ENCODE assay signal across 13 mouse cellular contexts in genomic region chr16:21701611-21702313, GRCm38 (mm10). TPM values are rescaled to one million over a fixed set of nuclear protein-coding genes. Genes with fewer than 3 reads are reported as not detected.
A peak's percentile ranks its signal among the peaks of the same experiment; 100 is the strongest.
DNase-seq lines count a peak whose midpoint lies in the region; ATAC-seq lines count a peak whose summit lies in the region.
"Had no signal": no experiment of that assay in that cellular context is flagged by ENCODE, and none has a peak within 500 bp of the region (broad histone marks: within the 10 kb centered on the region; RNA-seq: fewer than 3 reads in every experiment).

No protein-coding gene starts in this region.

- peaks cover 2% of the 10 kb centered on the region; the same call in 1 of the 2 replicates for H3K9me3 ChIP-seq in forebrain, embryonic 11.5 days (ENCODE audit: control insufficient read depth, low read length)
- H3K9me3 ChIP-seq in limb, embryonic 10.5 days (replicated peaks): no peaks in the 10 kb centered on the region
- H3K9me3 ChIP-seq in neural tube, embryonic 13.5 days: peaks cover 8% of the 10 kb centered on the region; the same call in 1 of the 2 replicates

- no peak overlapping the region; the same call in 1 of the 2 replicates for H3K4me2 ChIP-seq in forebrain, embryonic 11.5 days (ENCODE audit: low read depth, low read length, severe bottlenecking)
- H3K4me2 ChIP-seq in neural tube, embryonic 13.5 days: peak overlapping the region; percentile 46
- H3K4me2 ChIP-seq: heart, embryonic 15.5 days had no signal

- no peak overlapping the region for H3K9ac ChIP-seq in forebrain, embryonic 11.5 days (ENCODE audit: low read length)
- no peak overlapping the region for H3K9ac ChIP-seq in neural tube, embryonic 13.5 days
- H3K9ac ChIP-seq: heart, embryonic 15.5 days had no signal

- ATAC-seq in forebrain, embryonic 11.5 days (replicated peaks; ENCODE audit: low FRiP score): peak; percentile 79
- ATAC-seq in neural tube, embryonic 13.5 days (ENCODE audit: low read depth): peak; percentile 44; the same call in 1 of the 2 replicates

- DNase-seq in heart, adult 11 months: peak; percentile 88
- no peak for DNase-seq in heart, adult 8-10 months (ENCODE audit: low spot score)
- peak; percentile 53 for DNase-seq in forebrain, embryonic 11.5 days (ENCODE audit: low spot score)
- DNase-seq in limb, embryonic 10.5 days (ENCODE audit: low spot score): no peak
- no peak for DNase-seq in lung, postnatal 10 days
- no peak for DNase-seq in kidney, adult 9 months
- DNase-seq in kidney, adult 18-20 months: no peak
- DNase-seq: cerebellum, postnatal 36 days; kidney, postnatal 10 days; left cerebral cortex, postnatal 4 days; thymus, postnatal 36 days had no signal

- H3K27ac ChIP-seq in forebrain, embryonic 11.5 days (ENCODE audit: low read depth, low read length): peak overlapping the region; percentile 62; the same call in 1 of the 2 replicates
- no peak overlapping the region for H3K27ac ChIP-seq in limb, embryonic 10.5 days
- peak overlapping the region; percentile 49; the same call in 1 of the 2 replicates for H3K27ac ChIP-seq in neural tube, embryonic 13.5 days (replicated peaks)
- H3K27ac ChIP-seq: heart, embryonic 15.5 days had no signal

- no peaks in the 10 kb centered on the region for H3K36me3 ChIP-seq in forebrain, embryonic 11.5 days (ENCODE audit: control insufficient read depth, insufficient read depth, low read length)
- no peaks in the 10 kb centered on the region for H3K36me3 ChIP-seq in limb, embryonic 10.5 days
- H3K36me3 ChIP-seq in neural tube, embryonic 13.5 days: no peaks in the 10 kb centered on the region
- H3K36me3 ChIP-seq: heart, embryonic 15.5 days had no signal

- no peak overlapping the region for H3K4me3 ChIP-seq in forebrain, embryonic 11.5 days (ENCODE audit: low read depth, low read length)
- peak overlapping the region; percentile 29; the same call in 1 of the 2 replicates for H3K4me3 ChIP-seq in limb, embryonic 10.5 days
- 0 out of 2 replicates have a peak overlapping the region, but pooled peaks have one; percentile 12 for H3K4me3 ChIP-seq in neural tube, embryonic 13.5 days
- H3K4me3 ChIP-seq: heart, embryonic 15.5 days had no signal

- WGBS in forebrain, embryonic 11.5 days: 16% methylated on average over 10 of the region's 10 CpGs
- 21% methylated on average over 10 of the region's 10 CpGs for WGBS in limb, embryonic 10.5 days
- WGBS in neural tube, embryonic 13.5 days: 11% methylated on average over 10 of the region's 10 CpGs

- H3K27me3 ChIP-seq in forebrain, embryonic 11.5 days (ENCODE audit: control insufficient read depth, insufficient read depth, low read length): no peaks in the 10 kb centered on the region
- H3K27me3 ChIP-seq in limb, embryonic 10.5 days (ENCODE audit: low read depth, poor library complexity, severe bottlenecking): no peaks in the 10 kb centered on the region
- no peaks in the 10 kb centered on the region for H3K27me3 ChIP-seq in neural tube, embryonic 13.5 days
- H3K27me3 ChIP-seq: heart, embryonic 15.5 days had no signal

- 0 out of 2 replicates have a peak, but pooled peaks cover 4% of the 10 kb centered on the region for H3K4me1 ChIP-seq in forebrain, embryonic 11.5 days (replicated peaks; ENCODE audit: control insufficient read depth, insufficient read depth, low read length)
- H3K4me1 ChIP-seq in limb, embryonic 10.5 days: peaks cover 7% of the 10 kb centered on the region; the same call in 1 of the 2 replicates
- 0 out of 2 replicates have a peak, but pooled peaks cover 11% of the 10 kb centered on the region for H3K4me1 ChIP-seq in neural tube, embryonic 13.5 days (replicated peaks)
- H3K4me1 ChIP-seq: heart, embryonic 15.5 days had no signal

RNA-seq across cellular contexts. Expression of gene 2510009E07Rik, which starts 7.3 kb away (rescaled TPM):
- total RNA-seq in heart, adult 8-10 months (2022): 10 to 100 TPM; 19.6 to 28.6 (median 24.4) TPM
- 43.5 and 45.6 TPM in 2 replicates for polyA plus RNA-seq in forebrain, embryonic 11.5 days (2014; fragmentation: Nextera tagmentation; extraction: Ambion mirVana)
- 4.7 and 7.3 TPM in 2 replicates for polyA plus RNA-seq in limb, embryonic 10.5 days (2016; fragmentation: Nextera tagmentation; extraction: Ambion mirVana)
- polyA plus RNA-seq in neural tube, embryonic 13.5 days (2015; fragmentation: Nextera tagmentation; extraction: Ambion mirVana): 54.0 and 56.5 TPM in 2 replicates

Comparison
In these comparisons a context has a peak if more than half of its experiments do, and no peak if none do; other contexts are left out.
1. DNase-seq: peak in heart, adult 11 months (single experiment) and forebrain, embryonic 11.5 days (single experiment); none in heart, adult 8-10 months (single experiment), limb, embryonic 10.5 days (single experiment), lung, postnatal 10 days (single experiment), kidney, adult 9 months (single experiment) and kidney, adult 18-20 months (single experiment).